Mouse (Mus musculus): ENCODE measurements around the gene Dcun1d2. TPM values are rescaled to one million over a fixed set of nuclear protein-coding genes. Genes with fewer than 3 reads are reported as not detected.
"Not testable (repeated sequence)": the region's sequence is repeated elsewhere in the genome, so short reads cannot be mapped to it uniquely, and the experiment has no call there.

Gene Dcun1d2
- polyA plus RNA-seq (2014; fragmentation: Nextera tagmentation; extraction: Ambion mirVana) = 33.4 and 38.5 TPM in 2 replicates

GRCm38 (mm10) chr8:13287692-13288623, at the start of gene Dcun1d2, which contains the start of gene Tmco3:
Gene Dcun1d2, minus strand, starts transcription at chr8:13288131.
Gene Tmco3, plus strand, starts transcription at chr8:13288190.
- H3K27ac ChIP-seq (ENCODE audit: low read depth, low read length) = peak within 1 kb of the TSS; percentile 80
- peak within 1 kb of the TSS; percentile 91 for H3K4me2 ChIP-seq (ENCODE audit: low read length)
- H3K4me3 ChIP-seq (ENCODE audit: low read depth, low read length) = peak within 1 kb of the TSS; percentile 88
- DNase-seq (ENCODE audit: low spot score) (peak; percentile 98), ATAC-seq (peak; percentile 95)
- H3K9ac ChIP-seq (ENCODE audit: low read length) = peak within 1 kb of the TSS; percentile 80
- under 1% methylated on average over 79 of the region's 79 CpGs for WGBS
- no peaks in the 10 kb centered on the region for H3K27me3 ChIP-seq (replicated peaks; ENCODE audit: control insufficient read depth, insufficient read depth, low read length)
- H3K36me3 ChIP-seq (ENCODE audit: control insufficient read depth, insufficient read depth, low read length) = peaks cover 14% of the 10 kb centered on the region; the same call in 1 of the 2 replicates
- H3K4me1 ChIP-seq (ENCODE audit: control insufficient read depth, insufficient read depth, low read length) = peaks cover 13% of the 10 kb centered on the region
- H3K9me3 ChIP-seq (replicated peaks; ENCODE audit: control insufficient read depth, low read length) = no peaks in the 10 kb centered on the region

GRCm38 (mm10) chr8:13337678-13338077, 49.7 kb upstream of the Dcun1d2 start:
- Histone ChIP-seq H3K9me3 (replicated peaks; ENCODE audit: control insufficient read depth, low read length) (no peaks in the 10 kb centered on the region), H3K9ac (ENCODE audit: low read length) (0 out of 2 replicates have a peak overlapping the region, but pooled peaks have one; percentile 7), H3K4me2 (ENCODE audit: low read length) (peak overlapping the region; percentile 77), H3K36me3 (ENCODE audit: control insufficient read depth, insufficient read depth, low read length) (peaks cover 28% of the 10 kb centered on the region), H3K27me3 (replicated peaks; ENCODE audit: control insufficient read depth, insufficient read depth, low read length) (no peaks in the 10 kb centered on the region), H3K27ac (ENCODE audit: low read depth, low read length) (no peak overlapping the region), H3K4me1 (ENCODE audit: control insufficient read depth, insufficient read depth, low read length) (peaks cover 12% of the 10 kb centered on the region), H3K4me3 (ENCODE audit: low read depth, low read length) (0 out of 2 replicates have a peak overlapping the region, but pooled peaks have one; percentile 85)
- 81% methylated on average over 3 of the region's 3 CpGs for WGBS
- DNase-seq (ENCODE audit: low spot score) (no peak), ATAC-seq (0 out of 2 replicates have a peak, but pooled peaks have one; percentile 1)

- H3K36me3 ChIP-seq (ENCODE audit: control insufficient read depth, insufficient read depth, low read length) = peaks cover 23% of the 10 kb centered on the region
- H3K9me3 ChIP-seq (replicated peaks; ENCODE audit: control insufficient read depth, low read length); H3K4me3 ChIP-seq (ENCODE audit: low read depth, low read length); H3K4me2 ChIP-seq (ENCODE audit: low read length); ATAC-seq; H3K27ac ChIP-seq (ENCODE audit: low read depth, low read length); H3K27me3 ChIP-seq (replicated peaks; ENCODE audit: control insufficient read depth, insufficient read depth, low read length); H3K9ac ChIP-seq (ENCODE audit: low read length); DNase-seq (ENCODE audit: low spot score): not testable (repeated sequence)
- peaks cover 12% of the 10 kb centered on the region for H3K4me1 ChIP-seq (ENCODE audit: control insufficient read depth, insufficient read depth, low read length)
- WGBS = 95% methylated on average over 6 of the region's 6 CpGs
Measured at GRCm38 (mm10) chr8:13337245-13337644, 49.3 kb upstream of the Dcun1d2 start.

- WGBS = 45% methylated on average over 1 of the region's 1 CpGs
- Histone ChIP-seq H3K4me2 (ENCODE audit: low read length) (no peak overlapping the region), H3K4me3 (ENCODE audit: low read depth, low read length) (no peak overlapping the region), H3K9ac (ENCODE audit: low read length) (no peak overlapping the region), H3K27ac (ENCODE audit: low read depth, low read length) (no peak overlapping the region), H3K36me3 (ENCODE audit: control insufficient read depth, insufficient read depth, low read length) (no peaks in the 10 kb centered on the region), H3K27me3 (replicated peaks; ENCODE audit: control insufficient read depth, insufficient read depth, low read length) (no peaks in the 10 kb centered on the region), H3K9me3 (replicated peaks; ENCODE audit: control insufficient read depth, low read length) (no peaks in the 10 kb centered on the region), H3K4me1 (ENCODE audit: control insufficient read depth, insufficient read depth, low read length) (no peaks in the 10 kb centered on the region)
- ATAC-seq (no peak), DNase-seq (ENCODE audit: low spot score) (no peak)
Measured at GRCm38 (mm10) chr8:13334671-13335070, 46.7 kb upstream of the Dcun1d2 start.

- 40% methylated on average over 5 of the region's 5 CpGs for WGBS
- no peaks in the 10 kb centered on the region for H3K4me1 ChIP-seq (ENCODE audit: control insufficient read depth, insufficient read depth, low read length)
- H3K27me3 ChIP-seq (replicated peaks; ENCODE audit: control insufficient read depth, insufficient read depth, low read length) = no peaks in the 10 kb centered on the region
- H3K36me3 ChIP-seq (ENCODE audit: control insufficient read depth, insufficient read depth, low read length) = peaks cover 9% of the 10 kb centered on the region
- no peak overlapping the region for H3K9ac ChIP-seq (ENCODE audit: low read length)
- no peak overlapping the region for H3K4me2 ChIP-seq (ENCODE audit: low read length)
- no peaks in the 10 kb centered on the region for H3K9me3 ChIP-seq (replicated peaks; ENCODE audit: control insufficient read depth, low read length)
- no peak overlapping the region for H3K4me3 ChIP-seq (ENCODE audit: low read depth, low read length)
- ATAC-seq = no peak
- no peak overlapping the region for H3K27ac ChIP-seq (ENCODE audit: low read depth, low read length)
- peak; percentile 34 for DNase-seq (ENCODE audit: low spot score)
Measured at GRCm38 (mm10) chr8:13326598-13326997, 38.7 kb upstream of the Dcun1d2 start.

- no peaks in the 10 kb centered on the region for H3K4me1 ChIP-seq (ENCODE audit: control insufficient read depth, insufficient read depth, low read length)
- no peaks in the 10 kb centered on the region for H3K9me3 ChIP-seq (replicated peaks; ENCODE audit: control insufficient read depth, low read length)
- H3K27ac ChIP-seq (ENCODE audit: low read depth, low read length) = no peak overlapping the region
- no peak overlapping the region for H3K4me2 ChIP-seq (ENCODE audit: low read length)
- DNase-seq (ENCODE audit: low spot score) (no peak), ATAC-seq (no peak)
- H3K27me3 ChIP-seq (replicated peaks; ENCODE audit: control insufficient read depth, insufficient read depth, low read length) = no peaks in the 10 kb centered on the region
- H3K9ac ChIP-seq (ENCODE audit: low read length) = no peak overlapping the region
- peaks cover 71% of the 10 kb centered on the region for H3K36me3 ChIP-seq (ENCODE audit: control insufficient read depth, insufficient read depth, low read length)
- no peak overlapping the region for H3K4me3 ChIP-seq (ENCODE audit: low read depth, low read length)
- WGBS = 92% methylated on average over 10 of the region's 10 CpGs
Measured at GRCm38 (mm10) chr8:13316671-13317070, 28.7 kb upstream of the Dcun1d2 start.

- 88% methylated on average over 3 of the region's 3 CpGs for WGBS
- H3K27ac ChIP-seq (ENCODE audit: low read depth, low read length) = no peak overlapping the region
- peaks cover 75% of the 10 kb centered on the region for H3K36me3 ChIP-seq (ENCODE audit: control insufficient read depth, insufficient read depth, low read length)
- no peak for DNase-seq (ENCODE audit: low spot score)
- H3K9ac ChIP-seq (ENCODE audit: low read length) = no peak overlapping the region
- H3K4me3 ChIP-seq (ENCODE audit: low read depth, low read length) = no peak overlapping the region
- H3K27me3 ChIP-seq (replicated peaks; ENCODE audit: control insufficient read depth, insufficient read depth, low read length) = no peaks in the 10 kb centered on the region
- no peak overlapping the region for H3K4me2 ChIP-seq (ENCODE audit: low read length)
- H3K9me3 ChIP-seq (replicated peaks; ENCODE audit: control insufficient read depth, low read length) = no peaks in the 10 kb centered on the region
- H3K4me1 ChIP-seq (ENCODE audit: control insufficient read depth, insufficient read depth, low read length) = no peaks in the 10 kb centered on the region
- ATAC-seq = no peak
Measured at GRCm38 (mm10) chr8:13314922-13315321, 27.0 kb upstream of the Dcun1d2 start.

- Histone ChIP-seq H3K9ac (ENCODE audit: low read length) (no peak overlapping the region), H3K4me3 (ENCODE audit: low read depth, low read length) (no peak overlapping the region), H3K4me1 (ENCODE audit: control insufficient read depth, insufficient read depth, low read length) (no peaks in the 10 kb centered on the region), H3K27ac (ENCODE audit: low read depth, low read length) (no peak overlapping the region), H3K36me3 (ENCODE audit: control insufficient read depth, insufficient read depth, low read length) (peaks cover 58% of the 10 kb centered on the region; the same call in 1 of the 2 replicates), H3K4me2 (ENCODE audit: low read length) (no peak overlapping the region), H3K27me3 (replicated peaks; ENCODE audit: control insufficient read depth, insufficient read depth, low read length) (no peaks in the 10 kb centered on the region), H3K9me3 (replicated peaks; ENCODE audit: control insufficient read depth, low read length) (no peaks in the 10 kb centered on the region)
- DNase-seq (ENCODE audit: low spot score) (no peak), ATAC-seq (no peak)
- WGBS = 90% methylated on average over 9 of the region's 9 CpGs
Measured at GRCm38 (mm10) chr8:13306916-13307315, 19.0 kb upstream of the Dcun1d2 start.

Measured in forebrain, embryonic 14.5 days (tissue).